Mouse (Mus musculus) frontal cortex, postnatal 10 days (tissue): ENCODE data around the gene Vmn1r179.
A peak's percentile ranks its signal among the peaks of the same experiment; 100 is the strongest.
"Not testable (repeated sequence)": the region's sequence is repeated elsewhere in the genome, so short reads cannot be mapped to it uniquely, and the experiment has no call there.

ENCODE experiments used
- DNase-seq, 2 experiments: peaks; one replicate each; pipeline ENCODE4 v3.0.0; 2022; ENCODE audit warnings: low spot score in 2 of 2, mixed read lengths in 1 of 2

Gene Vmn1r179

GRCm38 (mm10) chr7:23926678-23927077 lies at the start of gene Vmn1r179:
Gene Vmn1r179, plus strand, starts transcription at chr7:23926978.
- DNase-seq, result no peak

- no peak for DNase-seq
Measured at GRCm38 (mm10) chr7:23891709-23892108, 35.1 kb upstream of the Vmn1r179 start, which contains the start of gene Vmn1r178. Gene Vmn1r178, plus strand, starts transcription at chr7:23892009.

GRCm38 (mm10) chr7:23950332-23950731 lies 23.6 kb downstream of the Vmn1r179 start, which contains the start of gene Vmn1r180:
Gene Vmn1r180, plus strand, starts transcription at chr7:23950632.
- no peak for DNase-seq

GRCm38 (mm10) chr7:23968044-23968443 lies 41.3 kb downstream of the Vmn1r179 start:
- DNase-seq, result peak in 1 of 2 experiments; percentile 3

GRCm38 (mm10) chr7:23974315-23974714 lies 47.5 kb downstream of the Vmn1r179 start, which contains the start of gene Vmn1r181:
Gene Vmn1r181, plus strand, starts transcription at chr7:23974615.
- not testable (repeated sequence) for DNase-seq
